Mouse (Mus musculus) lung, embryonic 14.5 days (tissue): ENCODE data around the gene Fam160a1. TPM values are rescaled to one million over a fixed set of nuclear protein-coding genes. Genes with fewer than 3 reads are reported as not detected.

Experiments used
- ATAC-seq: fragments of 200-750 bp; cut with Nextera tagmentation; 2 replicates; pipeline ENCODE4 v1.8.0; 2017; ENCODE audit warnings: mild to moderate bottlenecking, moderate TSS enrichment, moderate library complexity; ENCODE audit not compliant: insufficient read depth
- DNase-seq: peaks from one replicate; pipeline ENCODE4 v3.0.0-alpha.2; 2015
- H3K27ac ChIP-seq: fragments of 300-500 bp; sonication (generic); 2 replicates; pipeline ENCODE4 v1.5.1; 2014; ENCODE audit warnings: low read depth, mild to moderate bottlenecking, moderate library complexity
- H3K27me3 ChIP-seq: fragments of 300-500 bp; sonication (generic); 2 replicates; pipeline ENCODE4 v1.6.1; 2014; ENCODE audit warnings: low read length, control low read depth; ENCODE audit not compliant: insufficient read depth
- H3K36me3 ChIP-seq: fragments of 300-500 bp; sonication (generic); 2 replicates; pipeline ENCODE4 v1.6.1; 2014; ENCODE audit warnings: control low read depth; ENCODE audit not compliant: insufficient read depth
- H3K4me1 ChIP-seq: fragments of 300-500 bp; sonication (generic); 2 replicates; pipeline ENCODE4 v1.6.1; 2014; ENCODE audit warnings: antibody characterized with exemption, control low read depth; ENCODE audit not compliant: insufficient read depth
- H3K4me2 ChIP-seq: fragments of 300-500 bp; sonication (generic); 2 replicates; pipeline ENCODE4 v1.6.1; 2014; ENCODE audit warnings: mild to moderate bottlenecking
- H3K4me3 ChIP-seq: fragments of 300-500 bp; sonication (generic); 2 replicates; pipeline ENCODE4 v1.5.1; 2014; ENCODE audit warnings: low read depth, low read length
- H3K9ac ChIP-seq: fragments of 300-500 bp; sonication (generic); 2 replicates; pipeline ENCODE4 v1.6.1; 2014
- H3K9me3 ChIP-seq: fragments of 300-500 bp; sonication (generic); 2 replicates; pipeline ENCODE4 v1.6.1; 2016; ENCODE audit warnings: low read depth, low read length, control low read depth
- CTCF ChIP-seq: IDR thresholded peaks from 2 replicates; pipeline ENCODE4 v1.5.1; 2016; ENCODE audit warnings: antibody characterized with exemption, low read depth
- WGBS: fragments of 180-500 bp; shearing (Covaris S2); extraction: QIAGEN DNeasy Blood & Tissue Kit; methylation state at CpG from one replicate; pipeline ENCODE4 v1.1.7; 2014; 5-methylcytosine and 5-hydroxymethylcytosine counted together
- polyA plus RNA-seq: library from polyadenylated mRNA; unstranded; fragments of >200 nt; fragmentation: Nextera tagmentation; extraction: Ambion mirVana; gene quantifications from 2 replicates; pipeline ENCODE4 v1.2.1, GENCODE M21; 2014

The Fam160a1 gene
- polyA plus RNA-seq, 1 experiment from 2014 or later = 2.7 TPM

GRCm38 (mm10) chr3:85635126-85635419 lies 182.0 kb downstream of the Fam160a1 start:
- TF ChIP-seq CTCF = no peak
- ATAC-seq = no peak
- H3K36me3 ChIP-seq = no peaks in the 10 kb centered on the region
- WGBS = 65% methylated on average over 2 of the region's 2 CpGs
- H3K27me3 ChIP-seq = no peaks in the 10 kb centered on the region
- H3K9me3 ChIP-seq = no peaks in the 10 kb centered on the region
- H3K4me3 ChIP-seq = no peak overlapping the region
- H3K27ac ChIP-seq = no peak overlapping the region
- no peaks in the 10 kb centered on the region for H3K4me1 ChIP-seq
- no peak overlapping the region for H3K4me2 ChIP-seq
- DNase-seq = no peak
- no peak overlapping the region for H3K9ac ChIP-seq

GRCm38 (mm10) chr3:85634389-85635125 lies 182.5 kb downstream of the Fam160a1 start:
- DNase-seq = no peak

GRCm38 (mm10) chr3:85633733-85634132 lies 183.4 kb downstream of the Fam160a1 start:
- no peaks in the 10 kb centered on the region for H3K4me1 ChIP-seq
- no peak overlapping the region for H3K4me2 ChIP-seq
- no peak overlapping the region for H3K9ac ChIP-seq
- DNase-seq = no peak
- H3K36me3 ChIP-seq = no peaks in the 10 kb centered on the region
- no peak overlapping the region for H3K27ac ChIP-seq
- no peak for TF ChIP-seq CTCF
- no peak overlapping the region for H3K4me3 ChIP-seq
- no peak for ATAC-seq
- 70% methylated on average over 2 of the region's 2 CpGs for WGBS
- no peaks in the 10 kb centered on the region for H3K9me3 ChIP-seq
- no peaks in the 10 kb centered on the region for H3K27me3 ChIP-seq

More at GRCm38 (mm10) chr3:85634389-85635125, 182.5 kb downstream of the Fam160a1 start:
- no peak for TF ChIP-seq CTCF
- Histone ChIP-seq H3K4me3 (no peak overlapping the region), H3K9ac (no peak overlapping the region), H3K9me3 (no peaks in the 10 kb centered on the region), H3K27me3 (no peaks in the 10 kb centered on the region), H3K4me2 (no peak overlapping the region), H3K4me1 (no peaks in the 10 kb centered on the region), H3K36me3 (no peaks in the 10 kb centered on the region), H3K27ac (no peak overlapping the region)
- no peak for ATAC-seq
- WGBS = 76% methylated on average over 8 of the region's 8 CpGs

GRCm38 (mm10) chr3:85629895-85630510 lies 187.1 kb downstream of the Fam160a1 start:
- WGBS = 95% methylated on average over 4 of the region's 4 CpGs
- Histone ChIP-seq H3K4me1 (no peaks in the 10 kb centered on the region), H3K27me3 (no peaks in the 10 kb centered on the region), H3K9me3 (no peaks in the 10 kb centered on the region), H3K9ac (no peak overlapping the region), H3K4me2 (no peak overlapping the region), H3K36me3 (no peaks in the 10 kb centered on the region), H3K4me3 (no peak overlapping the region), H3K27ac (no peak overlapping the region)
- no peak for ATAC-seq
- no peak for TF ChIP-seq CTCF
- no peak for DNase-seq

GRCm38 (mm10) chr3:85619751-85620150 lies 197.3 kb downstream of the Fam160a1 start:
- no peaks in the 10 kb centered on the region for H3K9me3 ChIP-seq
- H3K4me3 ChIP-seq = no peak overlapping the region
- H3K36me3 ChIP-seq = no peaks in the 10 kb centered on the region
- H3K27me3 ChIP-seq = no peaks in the 10 kb centered on the region
- H3K4me2 ChIP-seq = no peak overlapping the region
- no peaks in the 10 kb centered on the region for H3K4me1 ChIP-seq
- DNase-seq (no peak), ATAC-seq (no peak)
- 94% methylated on average over 1 of the region's 1 CpGs for WGBS
- no peak for TF ChIP-seq CTCF
- H3K9ac ChIP-seq = no peak overlapping the region
- no peak overlapping the region for H3K27ac ChIP-seq

GRCm38 (mm10) chr3:85619345-85619744 lies 197.7 kb downstream of the Fam160a1 start:
- H3K4me1 ChIP-seq = no peaks in the 10 kb centered on the region
- ATAC-seq = no peak

GRCm38 (mm10) chr3:85618885-85619284 lies 198.2 kb downstream of the Fam160a1 start:
- Histone ChIP-seq H3K9ac (no peak overlapping the region), H3K27me3 (no peaks in the 10 kb centered on the region), H3K27ac (no peak overlapping the region), H3K4me2 (no peak overlapping the region), H3K36me3 (no peaks in the 10 kb centered on the region), H3K4me1 (no peaks in the 10 kb centered on the region), H3K9me3 (no peaks in the 10 kb centered on the region), H3K4me3 (no peak overlapping the region)
- DNase-seq (no peak), ATAC-seq (no peak)
- no peak for TF ChIP-seq CTCF
- WGBS = 84% methylated on average over 6 of the region's 6 CpGs

More at GRCm38 (mm10) chr3:85619345-85619744, 197.7 kb downstream of the Fam160a1 start:
- Histone ChIP-seq H3K4me3 (no peak overlapping the region), H3K9ac (no peak overlapping the region), H3K4me2 (no peak overlapping the region), H3K36me3 (no peaks in the 10 kb centered on the region), H3K27me3 (no peaks in the 10 kb centered on the region), H3K9me3 (no peaks in the 10 kb centered on the region), H3K27ac (no peak overlapping the region)
- 87% methylated on average over 5 of the region's 5 CpGs for WGBS
- DNase-seq = no peak
- TF ChIP-seq CTCF = no peak
